Comparison of ENCODE assay signal across 12 mouse cellular contexts in genomic region chr2:74656632-74657021, GRCm38 (mm10).
DNase-seq lines count a peak whose midpoint lies in the region.
"Had no signal": no experiment of that assay in that cellular context is flagged by ENCODE, and none has a peak within 500 bp of the region (broad histone marks: within the 10 kb centered on the region; RNA-seq: fewer than 3 reads in every experiment).

No protein-coding gene starts in this region.

- peak; percentile 45 for DNase-seq in embryo, embryonic 9.5 days (ENCODE audit: extremely low spot score)
- no peak for DNase-seq in embryo, embryonic 10 days (ENCODE audit: low spot score)
- peak; percentile 29 for DNase-seq in kidney, adult 18-20 months
- DNase-seq in kidney, postnatal 14 days: no peak
- DNase-seq in testis, postnatal 14 days (ENCODE audit: low spot score): peak; percentile 64
- no peak for DNase-seq in testis, postnatal 10 days (ENCODE audit: low spot score)
- DNase-seq in yolk sac, embryonic 10.5 days (ENCODE audit: low spot score): peak; percentile 6
- no peak for DNase-seq in layer of hippocampus, adult 9-10 months (ENCODE audit: low spot score)
- DNase-seq: cerebellum, postnatal 25 days; heart, postnatal 4 days; lung, embryonic 14.5 days; thymus, adult 18-20 months had no signal

Comparison
In these comparisons a context has a peak if more than half of its experiments do, and no peak if none do; other contexts are left out.
1. DNase-seq: peak in embryo, embryonic 9.5 days (single experiment), kidney, adult 18-20 months (single experiment), testis, postnatal 14 days (single experiment) and yolk sac, embryonic 10.5 days (single experiment); none in embryo, embryonic 10 days (single experiment), kidney, postnatal 14 days (single experiment), testis, postnatal 10 days (single experiment) and layer of hippocampus, adult 9-10 months (single experiment).